Mouse (Mus musculus) stomach, embryonic 14.5 days (tissue): ENCODE results near the gene Ift172. TPM values are rescaled to one million over a fixed set of nuclear protein-coding genes. Genes with fewer than 3 reads are reported as not detected.

Experiments used
- ATAC-seq: fragments of 200-750 bp; cut with Nextera tagmentation; 2 replicates; pipeline ENCODE4 v1.8.0; 2017; ENCODE audit warnings: low read depth, moderate TSS enrichment; ENCODE audit not compliant: insufficient number of reproducible peaks, insufficient read depth, low FRiP score
- H3K27ac ChIP-seq: fragments of 300-500 bp; sonication (generic); 2 replicates; pipeline ENCODE4 v1.5.1; 2014; ENCODE audit warnings: mild to moderate bottlenecking, low read length, moderate library complexity, mixed read lengths
- H3K27me3 ChIP-seq: fragments of 300-500 bp; sonication (generic); 2 replicates; pipeline ENCODE4 v1.6.1; 2014; ENCODE audit warnings: low read length, control low read depth, mixed read lengths; ENCODE audit not compliant: control insufficient read depth, insufficient read depth
- H3K36me3 ChIP-seq: fragments of 300-500 bp; sonication (generic); 2 replicates; pipeline ENCODE4 v1.6.1; 2014; ENCODE audit warnings: mild to moderate bottlenecking, control low read depth, low read length, moderate library complexity, mixed read lengths; ENCODE audit not compliant: control insufficient read depth, insufficient read depth
- H3K4me1 ChIP-seq: fragments of 300-500 bp; sonication (generic); 2 replicates; pipeline ENCODE4 v1.6.1; 2014; ENCODE audit warnings: low read length, control low read depth, mixed read lengths; ENCODE audit not compliant: control insufficient read depth, insufficient read depth
- H3K4me2 ChIP-seq: fragments of 300-500 bp; sonication (generic); replicated peaks from 2 replicates; pipeline ENCODE4 v1.6.1; 2014; ENCODE audit warnings: low read depth, low read length, control low read depth
- H3K4me3 ChIP-seq: fragments of 300-500 bp; sonication (generic); 2 replicates; pipeline ENCODE4 v1.5.1; 2014; ENCODE audit warnings: low read depth, low read length, control low read depth
- H3K9ac ChIP-seq: fragments of 300-500 bp; sonication (generic); replicated peaks from 2 replicates; pipeline ENCODE4 v1.6.1; 2014; ENCODE audit warnings: low read depth, mild to moderate bottlenecking, control low read depth, low read length, moderate library complexity, mixed read lengths
- H3K9me3 ChIP-seq: fragments of 300-500 bp; sonication (generic); 2 replicates; pipeline ENCODE4 v1.6.1; 2016; ENCODE audit warnings: low read depth, low read length, control low read depth; ENCODE audit not compliant: control insufficient read depth
- WGBS: fragments of 180-500 bp; shearing (Covaris S2); extraction: QIAGEN DNeasy Blood & Tissue Kit; methylation state at CpG from one replicate; pipeline ENCODE4 v1.1.7; 2014; 5-methylcytosine and 5-hydroxymethylcytosine counted together
- polyA plus RNA-seq: library from polyadenylated mRNA; unstranded; fragments of >200 nt; fragmentation: Nextera tagmentation; extraction: Ambion mirVana; gene quantifications from 2 replicates; pipeline ENCODE4 v1.2.1, GENCODE M21; 2014

The Ift172 gene
- polyA plus RNA-seq, 1 experiment from 2014 or later = 35.5 TPM

DNA sequence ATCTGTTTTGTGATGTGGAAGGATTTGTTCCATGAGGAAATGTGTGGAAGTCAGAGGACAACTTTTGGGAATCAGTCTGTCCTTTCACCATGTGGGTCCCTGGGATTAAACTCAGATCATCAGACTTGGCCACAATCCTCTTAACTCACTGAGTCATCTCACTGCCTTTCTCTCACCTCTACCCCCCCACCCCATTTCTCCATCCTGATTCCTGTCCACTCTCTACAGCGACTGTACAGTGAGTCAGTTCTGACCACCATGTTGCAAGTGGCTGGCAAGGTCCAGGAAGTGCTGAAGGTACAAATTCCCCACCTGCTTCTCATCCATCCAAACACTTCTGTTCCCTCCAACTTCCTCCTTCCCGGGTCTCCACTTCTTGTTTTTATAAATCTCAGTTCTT, 7.6 kb upstream of the Ift172 start:
- WGBS = 47% methylated on average over 2 of the region's 2 CpGs
- H3K4me1 ChIP-seq = peaks cover 5% of the 10 kb centered on the region; the same call in 1 of the 2 replicates

DNA sequence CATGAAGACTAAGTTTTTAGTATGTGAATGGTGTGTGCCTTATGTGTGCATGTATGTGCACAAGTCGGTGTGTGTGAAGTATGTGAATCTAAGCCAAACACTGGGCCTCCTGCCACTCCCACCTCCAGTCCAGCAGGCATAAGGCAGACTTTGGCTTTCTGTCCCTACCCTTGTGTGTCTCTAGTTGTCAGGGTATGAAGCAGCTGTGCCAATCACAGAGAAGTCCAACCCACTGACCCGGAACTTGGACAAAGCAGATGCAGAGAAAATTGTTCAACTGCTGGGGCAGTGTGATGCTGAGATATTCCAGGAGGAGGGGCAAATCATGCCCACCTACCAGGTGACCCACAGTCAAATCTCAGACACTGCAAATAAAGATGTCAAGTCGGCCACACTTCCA, 7.1 kb upstream of the Ift172 start:
- Histone ChIP-seq H3K9ac (no peak overlapping the region), H3K4me1 (peaks cover 5% of the 10 kb centered on the region; the same call in 1 of the 2 replicates), H3K9me3 (no peaks in the 10 kb centered on the region), H3K4me2 (no peak overlapping the region), H3K27ac (no peak overlapping the region), H3K36me3 (peaks cover 9% of the 10 kb centered on the region; the same call in 1 of the 2 replicates), H3K4me3 (no peak overlapping the region), H3K27me3 (no peaks in the 10 kb centered on the region)
- 71% methylated on average over 3 of the region's 3 CpGs for WGBS
- no peak for ATAC-seq

More for the DNA sequence above, 7.6 kb upstream of the Ift172 start:
- no peaks in the 10 kb centered on the region for H3K27me3 ChIP-seq
- H3K9me3 ChIP-seq = no peaks in the 10 kb centered on the region
- H3K9ac ChIP-seq = no peak overlapping the region
- peaks cover 4% of the 10 kb centered on the region; the same call in 1 of the 2 replicates for H3K36me3 ChIP-seq
- ATAC-seq = no peak
- no peak overlapping the region for H3K27ac ChIP-seq
- no peak overlapping the region for H3K4me2 ChIP-seq
- no peak overlapping the region for H3K4me3 ChIP-seq

DNA sequence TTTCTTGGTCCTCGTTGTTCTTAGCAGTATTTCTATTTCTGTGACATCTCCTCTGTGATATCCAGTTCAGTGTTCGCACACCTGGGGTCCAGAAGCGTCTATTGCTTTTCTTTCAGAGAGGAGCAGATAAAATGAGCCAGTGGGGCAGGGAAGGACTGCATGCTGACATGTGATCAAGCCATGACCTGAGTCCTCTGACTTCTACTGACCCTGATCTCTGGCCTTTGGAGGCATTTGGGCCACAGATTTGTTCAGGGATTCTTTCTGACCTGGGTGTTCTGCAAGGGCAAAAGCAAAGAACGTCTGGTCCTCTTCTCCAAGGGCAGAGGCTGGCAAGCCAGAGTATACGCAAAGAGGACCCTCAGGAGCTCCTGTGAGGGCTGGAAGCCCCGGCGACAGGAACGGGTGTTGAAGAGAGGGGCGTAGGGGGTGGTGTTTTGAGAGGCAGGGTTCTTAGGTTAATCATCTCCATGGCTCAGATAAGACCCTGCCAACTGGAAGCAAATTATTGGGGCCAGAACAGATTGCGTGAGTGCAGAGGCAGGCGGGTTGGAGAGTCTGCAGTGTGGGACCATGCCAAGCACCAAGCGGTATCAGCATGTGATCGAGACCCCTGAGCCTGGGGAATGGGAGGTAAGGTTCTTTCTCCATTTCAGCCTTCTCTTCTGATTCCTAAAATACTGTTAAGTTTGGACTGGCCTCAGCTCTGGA, 6.3 kb upstream of the Ift172 start, which contains the start of gene Gckr:
Gene Gckr (plus strand): TSS at position 397 of the 711 bp plus-strand sequence.
- H3K36me3 ChIP-seq = peaks cover 13% of the 10 kb centered on the region; the same call in 1 of the 2 replicates
- H3K27ac ChIP-seq = no peak within 1 kb of the TSS
- H3K4me3 ChIP-seq = peak within 1 kb of the TSS; percentile 89; the same call in 1 of the 2 replicates
- peaks cover 5% of the 10 kb centered on the region; the same call in 1 of the 2 replicates for H3K4me1 ChIP-seq
- no peak for ATAC-seq
- H3K4me2 ChIP-seq = peak within 1 kb of the TSS; percentile 91
- no peak within 1 kb of the TSS for H3K9ac ChIP-seq
- no peaks in the 10 kb centered on the region for H3K9me3 ChIP-seq
- H3K27me3 ChIP-seq = no peaks in the 10 kb centered on the region
- WGBS = 63% methylated on average over 13 of the region's 13 CpGs

DNA sequence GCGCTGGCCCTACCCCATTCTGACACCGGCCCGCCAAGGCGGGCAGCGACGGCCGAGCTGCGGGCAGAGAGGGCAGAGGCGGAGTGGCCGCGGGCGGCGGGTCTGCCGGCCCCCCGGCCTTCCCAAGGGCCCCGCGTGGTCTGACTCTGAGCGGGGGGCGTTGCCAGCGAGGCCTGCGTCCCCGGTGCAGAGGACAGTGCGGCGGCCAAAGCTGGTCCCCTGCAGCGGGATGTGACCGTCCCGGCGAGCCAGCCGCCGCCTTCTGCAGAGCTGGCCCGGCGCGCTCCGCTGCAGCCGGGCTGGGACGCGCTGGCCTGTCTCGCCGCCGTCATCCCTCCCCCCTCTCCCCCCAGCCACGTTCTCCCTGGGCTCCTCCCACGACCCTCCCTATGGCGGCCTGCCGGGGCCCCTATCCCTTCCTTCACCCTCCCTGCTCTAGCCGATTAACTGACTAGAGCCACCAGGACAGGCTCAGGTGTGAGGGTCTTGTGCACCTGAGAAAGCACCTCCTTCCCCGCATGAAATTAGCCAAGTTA, 4.8 kb upstream of the Ift172 start, which contains the start of gene Fndc4:
Gene Fndc4 (minus strand): TSS at position 475 of the 536 bp plus-strand sequence.
- peaks cover 13% of the 10 kb centered on the region; the same call in 1 of the 2 replicates for H3K36me3 ChIP-seq
- no peaks in the 10 kb centered on the region for H3K27me3 ChIP-seq
- ATAC-seq = peak; percentile 54
- H3K4me2 ChIP-seq = peak within 1 kb of the TSS; percentile 91
- H3K27ac ChIP-seq = peak within 1 kb of the TSS; percentile 58; the same call in 1 of the 2 replicates
- H3K9ac ChIP-seq = peak within 1 kb of the TSS; percentile 92
- no peaks in the 10 kb centered on the region for H3K9me3 ChIP-seq
- WGBS = under 1% methylated on average over 45 of the region's 46 CpGs
- H3K4me1 ChIP-seq = peaks cover 9% of the 10 kb centered on the region; the same call in 1 of the 2 replicates
- H3K4me3 ChIP-seq = peak within 1 kb of the TSS; percentile 89

DNA sequence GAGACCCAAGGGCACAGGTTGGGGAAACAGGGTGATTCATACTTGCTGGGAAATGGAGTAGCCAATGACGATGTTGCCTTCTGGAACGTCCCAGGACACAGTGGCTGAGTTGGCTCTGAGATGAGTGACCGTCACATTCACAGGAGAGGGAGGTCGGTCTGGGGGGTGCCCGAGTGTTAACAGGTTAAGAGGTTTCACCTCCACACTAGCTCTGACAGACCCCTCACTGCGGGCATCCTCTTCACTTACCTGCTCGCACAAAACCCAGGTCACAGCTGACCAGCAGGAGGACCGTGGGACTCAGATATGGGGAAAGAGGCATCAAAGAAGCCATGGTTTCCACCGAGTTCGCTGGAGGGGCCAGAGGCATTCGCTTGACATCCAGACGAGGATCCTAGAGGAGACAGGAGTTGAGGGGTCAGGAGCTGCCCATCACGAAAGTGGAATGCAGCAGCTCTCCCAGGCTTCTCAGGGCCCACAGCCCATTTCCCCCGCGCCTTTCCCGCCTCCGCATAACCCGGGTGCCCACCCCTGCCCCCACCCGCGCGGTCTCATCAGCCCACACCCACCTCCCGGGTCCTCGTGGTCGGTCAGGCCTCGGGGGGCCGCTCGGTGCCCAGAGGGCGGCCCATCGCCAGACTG, 4.2 kb upstream of the Ift172 start:
- H3K4me1 ChIP-seq = peaks cover 11% of the 10 kb centered on the region; the same call in 1 of the 2 replicates
- peak overlapping the region; percentile 58; the same call in 1 of the 2 replicates for H3K27ac ChIP-seq
- H3K36me3 ChIP-seq = peaks cover 13% of the 10 kb centered on the region; the same call in 1 of the 2 replicates
- peak overlapping the region; percentile 92 for H3K9ac ChIP-seq
- no peaks in the 10 kb centered on the region for H3K27me3 ChIP-seq
- peak; percentile 4; the same call in 1 of the 2 replicates for ATAC-seq
- 5% methylated on average over 29 of the region's 29 CpGs for WGBS
- H3K9me3 ChIP-seq = no peaks in the 10 kb centered on the region
- H3K4me2 ChIP-seq = peak overlapping the region; percentile 91
- peak overlapping the region; percentile 89 for H3K4me3 ChIP-seq

DNA sequence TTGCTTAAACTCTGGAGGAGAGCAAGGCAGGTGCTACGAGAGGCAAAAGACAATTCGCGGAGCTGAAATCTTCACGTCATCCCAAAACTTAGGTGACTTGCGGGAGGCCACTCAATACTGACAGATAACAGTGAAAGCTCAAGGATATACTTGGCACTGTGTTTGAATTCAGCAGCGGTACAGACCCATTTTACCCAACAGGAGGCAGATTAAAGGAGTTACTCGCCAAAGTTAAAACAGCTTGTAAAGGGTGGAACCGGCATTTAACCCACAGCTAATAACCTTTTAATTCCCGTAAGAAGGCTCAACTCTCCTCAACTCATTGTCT, 409 bp upstream of the Ift172 start:
- Histone ChIP-seq H3K27ac (peak overlapping the region; percentile 62), H3K27me3 (no peaks in the 10 kb centered on the region), H3K36me3 (peaks cover 13% of the 10 kb centered on the region; the same call in 1 of the 2 replicates), H3K9me3 (no peaks in the 10 kb centered on the region), H3K9ac (peak overlapping the region; percentile 18), H3K4me3 (peak overlapping the region; percentile 50), H3K4me2 (peak overlapping the region; percentile 50), H3K4me1 (peaks cover 11% of the 10 kb centered on the region; the same call in 1 of the 2 replicates)
- 4% methylated on average over 9 of the region's 9 CpGs for WGBS
- ATAC-seq = peak; percentile 6; the same call in 1 of the 2 replicates

DNA sequence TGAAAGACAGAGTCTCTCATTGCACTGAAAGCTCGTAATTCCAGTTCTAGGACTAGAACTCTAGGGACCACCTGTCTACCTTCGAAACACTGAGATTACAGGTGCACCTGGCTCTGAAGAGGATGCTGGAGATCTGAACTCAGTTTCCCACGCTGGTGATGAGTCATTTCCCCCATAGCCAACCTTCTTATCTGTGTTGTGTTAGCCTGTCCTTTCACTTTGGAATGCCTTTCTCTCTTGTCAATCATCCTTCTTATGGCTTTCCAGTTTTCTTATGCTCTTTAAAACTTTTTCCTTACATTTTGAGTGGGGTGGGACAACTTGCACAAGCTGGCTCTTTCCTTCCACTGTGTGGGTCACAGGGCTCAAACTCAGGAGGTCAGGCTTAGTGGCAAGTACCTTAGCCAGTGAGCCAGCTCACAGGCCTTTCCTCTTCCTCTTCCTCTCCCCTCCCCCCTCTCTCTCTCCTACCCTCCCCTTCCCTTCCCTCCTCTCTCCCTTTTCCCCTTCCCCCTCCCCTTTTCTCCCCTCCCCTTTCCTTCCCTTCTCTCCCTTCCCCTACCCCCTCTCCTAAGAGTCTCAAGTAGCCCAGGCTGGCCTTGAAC, 1.2 kb downstream of the Ift172 start:
- ATAC-seq = no peak
- H3K9me3 ChIP-seq = no peaks in the 10 kb centered on the region
- H3K9ac ChIP-seq = 0 out of 2 replicates have a peak overlapping the region, but pooled peaks have one; percentile 38
- no peak overlapping the region for H3K27ac ChIP-seq
- H3K4me2 ChIP-seq = peak overlapping the region; percentile 68
- no peaks in the 10 kb centered on the region for H3K27me3 ChIP-seq
- 0 out of 2 replicates have a peak overlapping the region, but pooled peaks have one; percentile 50 for H3K4me3 ChIP-seq
- WGBS = 72% methylated on average over 3 of the region's 3 CpGs
- peaks cover 10% of the 10 kb centered on the region; the same call in 1 of the 2 replicates for H3K4me1 ChIP-seq
- H3K36me3 ChIP-seq = peaks cover 16% of the 10 kb centered on the region; the same call in 1 of the 2 replicates

DNA sequence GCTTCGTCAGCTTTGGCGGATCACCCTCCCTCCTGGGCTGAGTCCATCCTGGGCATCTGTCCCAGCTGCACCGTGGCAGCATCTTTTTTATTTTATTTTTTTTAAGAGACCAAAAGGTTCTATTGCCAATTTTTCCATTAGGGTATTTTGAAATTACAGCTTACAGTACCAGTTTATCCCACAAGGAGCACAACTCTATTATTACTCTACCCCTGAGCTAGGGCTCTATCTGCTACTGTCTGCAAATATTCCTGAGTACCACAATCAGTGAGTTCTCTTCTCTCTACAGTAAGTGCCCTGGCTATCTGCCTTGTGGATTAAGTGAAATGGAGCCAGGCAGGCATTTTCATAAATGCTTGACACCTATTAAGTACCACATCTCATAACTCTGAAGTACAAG, 2.3 kb downstream of the Ift172 start:
- no peak overlapping the region for H3K27ac ChIP-seq
- 76% methylated on average over 3 of the region's 3 CpGs for WGBS
- ATAC-seq = no peak
- no peaks in the 10 kb centered on the region for H3K9me3 ChIP-seq
- no peak overlapping the region for H3K4me2 ChIP-seq
- H3K4me3 ChIP-seq = no peak overlapping the region
- peaks cover 24% of the 10 kb centered on the region; the same call in 1 of the 2 replicates for H3K36me3 ChIP-seq
- H3K4me1 ChIP-seq = peaks cover 6% of the 10 kb centered on the region; the same call in 1 of the 2 replicates
- no peak overlapping the region for H3K9ac ChIP-seq
- no peaks in the 10 kb centered on the region for H3K27me3 ChIP-seq
